Mouse (Mus musculus) midbrain, postnatal 0 days (tissue): ENCODE results near the gene Slc5a10. TPM values are rescaled to one million over a fixed set of nuclear protein-coding genes. Genes with fewer than 3 reads are reported as not detected.
A peak's percentile ranks its signal among the peaks of the same experiment; 100 is the strongest.

ENCODE experiments used
- ATAC-seq: fragments of 200-750 bp; cut with Nextera tagmentation; 2 replicates; pipeline ENCODE4 v1.8.0; 2017; ENCODE audit warnings: moderate number of reproducible peaks, mild to moderate bottlenecking, moderate TSS enrichment, moderate library complexity; ENCODE audit not compliant: low FRiP score
- DNase-seq: peaks from one replicate; pipeline ENCODE4 v3.0.0-alpha.2; 2015; ENCODE audit warnings: low spot score
- H3K27ac ChIP-seq: fragments of 300-500 bp; sonication (generic); 2 replicates; pipeline ENCODE4 v1.5.1; 2014; ENCODE audit warnings: low read depth, mild to moderate bottlenecking, low read length, mixed read lengths
- H3K27me3 ChIP-seq: fragments of 300-500 bp; sonication (generic); 2 replicates; pipeline ENCODE4 v1.6.1; 2014; ENCODE audit warnings: low read length, control low read depth, mixed read lengths; ENCODE audit not compliant: insufficient read depth
- H3K36me3 ChIP-seq: fragments of 300-500 bp; sonication (generic); 2 replicates; pipeline ENCODE4 v1.6.1; 2014; ENCODE audit warnings: low read length, control low read depth, mixed read lengths; ENCODE audit not compliant: insufficient read depth
- H3K4me1 ChIP-seq: fragments of 300-500 bp; sonication (generic); 2 replicates; pipeline ENCODE4 v1.6.1; 2014; ENCODE audit warnings: mild to moderate bottlenecking, control low read depth, antibody characterized with exemption, low read length, mixed read lengths; ENCODE audit not compliant: insufficient read depth
- H3K4me2 ChIP-seq: fragments of 300-500 bp; sonication (generic); 2 replicates; pipeline ENCODE4 v1.6.1; 2014; ENCODE audit warnings: low read depth, mild to moderate bottlenecking, low read length, mixed read lengths; ENCODE audit not compliant: poor library complexity, severe bottlenecking
- H3K4me3 ChIP-seq: fragments of 300-500 bp; sonication (generic); 2 replicates; pipeline ENCODE4 v1.5.1; 2014; ENCODE audit warnings: low read depth, mild to moderate bottlenecking, low read length, moderate library complexity
- H3K9ac ChIP-seq: fragments of 300-500 bp; sonication (generic); replicated peaks from 2 replicates; pipeline ENCODE4 v1.6.1; 2014; ENCODE audit warnings: mild to moderate bottlenecking, low read length, moderate library complexity, mixed read lengths; ENCODE audit not compliant: poor library complexity, severe bottlenecking
- H3K9me3 ChIP-seq: fragments of 300-500 bp; sonication (generic); 2 replicates; pipeline ENCODE4 v1.6.1; 2016; ENCODE audit warnings: low read length, control low read depth
- CTCF ChIP-seq: IDR thresholded peaks from 2 replicates; pipeline ENCODE4 v1.5.1; 2016; ENCODE audit warnings: antibody characterized with exemption, mild to moderate bottlenecking
- WGBS: fragments of 180-500 bp; shearing (Covaris S2); extraction: QIAGEN DNeasy Blood & Tissue Kit; methylation state at CpG from one replicate; pipeline ENCODE4 v1.1.7; 2014; 5-methylcytosine and 5-hydroxymethylcytosine counted together
- polyA plus RNA-seq: library from polyadenylated mRNA; unstranded; fragments of >200 nt; fragmentation: Nextera tagmentation; extraction: Ambion mirVana; gene quantifications from 2 replicates; pipeline ENCODE4 v1.2.1, GENCODE M21; 2015
- total RNA-seq: library from RNA; depleted of rRNA; stranded (reverse); fragments of >200 nt; gene quantifications from 2 replicates; pipeline ENCODE4 v1.2.3, GENCODE M21; 2014

Gene Slc5a10
- total and polyA plus RNA-seq, 2 experiments from 2014 or later: 0.19 TPM; not detected in 1

DNA sequence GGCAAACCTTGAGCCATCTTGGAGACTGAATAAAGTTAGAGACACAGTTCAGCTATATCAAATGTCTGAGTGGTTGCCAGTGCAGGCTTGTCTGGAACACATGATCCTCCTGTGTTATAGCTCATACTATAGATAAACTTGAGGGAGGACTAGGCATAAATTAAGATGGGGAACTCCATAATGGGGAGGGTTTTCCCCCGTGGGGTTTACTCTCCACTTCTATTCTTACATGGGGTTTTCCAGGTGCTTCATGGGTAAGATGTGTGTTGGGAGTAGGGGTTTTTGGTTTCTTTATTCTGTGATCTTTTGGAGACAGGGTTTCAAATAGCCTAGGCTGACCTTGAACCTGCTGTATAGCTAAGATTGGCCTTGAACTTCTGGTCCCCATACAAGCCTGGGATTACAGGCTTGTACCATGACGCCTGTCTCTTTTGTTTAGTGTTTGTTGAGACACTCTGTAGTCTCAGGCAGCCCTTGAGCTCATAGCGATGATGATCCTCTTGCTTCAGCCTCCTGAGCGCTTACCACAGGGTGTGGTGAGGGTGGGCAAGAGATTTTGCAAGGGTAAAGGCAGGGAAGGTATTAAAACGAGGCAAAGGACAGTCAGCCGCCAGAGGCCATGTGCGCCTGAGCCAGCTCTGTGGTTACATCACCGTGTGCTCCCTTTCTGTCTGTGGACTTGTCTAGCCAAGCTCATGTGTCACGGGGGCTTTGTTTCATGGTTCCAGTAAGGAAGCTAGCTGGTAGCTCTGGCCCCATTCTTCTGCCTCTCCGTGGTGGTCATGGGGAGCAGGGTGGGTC lies 73.3 kb downstream of the Slc5a10 start:
- no peak for TF ChIP-seq CTCF
- no peak overlapping the region for H3K9ac ChIP-seq
- H3K27ac ChIP-seq: no peak overlapping the region
- H3K4me2 ChIP-seq: no peak overlapping the region
- H3K9me3 ChIP-seq: no peaks in the 10 kb centered on the region
- no peak overlapping the region for H3K4me3 ChIP-seq
- 69% methylated on average over 10 of the region's 10 CpGs for WGBS
- no peaks in the 10 kb centered on the region; the same call in 1 of the 2 replicates for H3K27me3 ChIP-seq
- H3K36me3 ChIP-seq: no peaks in the 10 kb centered on the region
- H3K4me1 ChIP-seq: no peaks in the 10 kb centered on the region
- DNase-seq (no peak), ATAC-seq (no peak)

DNA sequence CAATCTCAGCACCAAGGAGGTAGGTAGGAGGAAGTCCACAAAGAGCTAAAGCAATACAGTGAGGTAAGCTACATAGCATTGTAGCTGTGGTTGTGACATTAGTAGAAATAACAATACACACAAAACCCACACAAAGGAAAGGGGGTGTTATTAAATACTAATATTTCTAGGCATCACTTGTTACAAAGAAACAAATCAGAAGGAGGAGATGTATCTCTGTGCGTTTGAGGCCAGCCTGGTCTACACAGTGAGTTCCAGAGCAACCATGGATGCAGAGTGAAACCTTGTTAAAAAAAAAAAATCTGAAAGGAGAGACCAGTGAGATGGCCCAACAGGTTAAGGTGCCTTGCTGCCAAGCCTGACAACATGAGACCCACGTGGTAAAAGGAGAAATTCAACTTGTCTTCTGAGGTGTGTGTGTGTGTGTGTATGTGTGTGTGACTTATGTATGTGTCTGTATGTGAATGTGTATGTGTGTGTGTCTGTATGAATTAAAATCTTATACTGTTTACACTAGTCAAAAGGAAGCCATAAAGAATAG lies 74.1 kb downstream of the Slc5a10 start:
- H3K4me1 ChIP-seq: no peaks in the 10 kb centered on the region
- no peak overlapping the region for H3K27ac ChIP-seq
- H3K9ac ChIP-seq: no peak overlapping the region
- ATAC-seq (no peak), DNase-seq (no peak)
- H3K4me2 ChIP-seq: no peak overlapping the region
- TF ChIP-seq CTCF: no peak
- H3K27me3 ChIP-seq: no peaks in the 10 kb centered on the region; the same call in 1 of the 2 replicates
- 64% methylated on average over 2 of the region's 2 CpGs for WGBS
- no peaks in the 10 kb centered on the region for H3K36me3 ChIP-seq
- H3K4me3 ChIP-seq: no peak overlapping the region
- H3K9me3 ChIP-seq: no peaks in the 10 kb centered on the region

DNA sequence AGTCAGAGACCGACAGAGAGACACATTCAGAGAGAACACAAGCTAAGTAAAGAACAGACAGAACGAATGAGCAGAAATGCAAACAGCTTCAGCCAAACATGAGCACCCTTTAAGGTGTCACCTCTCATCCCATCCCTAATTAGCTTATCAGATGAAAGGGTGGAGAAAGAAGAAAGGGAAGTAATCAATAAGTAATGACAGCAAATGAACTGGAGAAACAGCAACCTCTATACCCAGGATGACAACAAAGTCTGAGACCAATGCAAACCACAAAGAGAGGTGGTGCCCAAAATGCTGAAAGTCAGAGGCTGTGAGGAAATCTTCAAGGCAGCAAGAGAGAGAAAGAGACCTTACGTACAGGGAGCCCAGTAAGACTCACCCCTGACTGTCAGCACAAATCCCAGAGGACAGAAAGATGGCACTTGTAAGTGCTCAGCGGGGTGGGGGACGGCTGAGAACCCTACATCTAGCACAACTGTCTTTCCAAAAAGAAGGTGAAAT lies 75.2 kb downstream of the Slc5a10 start:
- Histone ChIP-seq H3K27me3 (no peaks in the 10 kb centered on the region; the same call in 1 of the 2 replicates), H3K4me3 (no peak overlapping the region), H3K9me3 (no peaks in the 10 kb centered on the region), H3K4me1 (no peaks in the 10 kb centered on the region), H3K36me3 (no peaks in the 10 kb centered on the region), H3K27ac (no peak overlapping the region), H3K9ac (no peak overlapping the region), H3K4me2 (no peak overlapping the region)
- no peak for ATAC-seq
- no peak for TF ChIP-seq CTCF
- DNase-seq: no peak
- WGBS: 78% methylated on average over 5 of the region's 5 CpGs

DNA sequence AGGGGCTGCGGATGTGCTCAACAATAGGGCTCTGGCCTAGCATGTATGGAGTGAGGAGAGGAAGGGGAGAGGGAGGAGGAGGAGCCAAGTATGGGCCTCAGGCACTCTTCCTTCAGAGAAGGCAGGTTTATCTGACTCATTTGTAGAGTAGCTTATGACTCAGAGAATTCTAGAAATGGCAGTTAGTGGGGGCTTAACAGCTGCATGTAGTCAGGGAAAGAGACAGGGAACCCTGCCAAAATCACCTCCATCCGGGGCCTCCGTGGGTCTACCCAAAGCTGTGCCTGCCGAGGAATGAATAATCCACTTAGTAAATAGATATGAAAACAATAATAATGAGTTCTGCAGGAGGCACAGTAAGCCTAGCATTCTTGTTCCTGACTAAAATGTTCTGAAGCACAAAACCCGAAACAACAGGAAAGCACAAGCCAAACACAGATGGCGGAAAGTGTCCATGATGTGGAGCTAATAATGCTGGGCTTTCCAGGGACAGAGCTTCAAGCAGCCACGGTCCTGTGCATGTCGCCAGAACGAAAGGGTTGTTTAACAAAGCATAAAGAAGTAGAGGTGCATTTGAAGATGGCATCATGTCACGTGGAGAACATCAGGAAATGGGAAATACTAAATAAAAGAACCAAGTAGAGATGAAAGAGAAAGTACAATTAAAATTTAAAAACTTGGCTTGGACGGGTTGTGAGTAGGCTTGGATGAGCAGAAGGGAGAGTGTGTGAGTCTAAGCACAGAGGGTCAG lies 75.9 kb downstream of the Slc5a10 start:
- TF ChIP-seq CTCF: no peak
- peak; percentile 16 for DNase-seq
- no peak overlapping the region for H3K4me2 ChIP-seq
- H3K4me1 ChIP-seq: no peaks in the 10 kb centered on the region
- no peaks in the 10 kb centered on the region; the same call in 1 of the 2 replicates for H3K27me3 ChIP-seq
- H3K4me3 ChIP-seq: no peak overlapping the region
- WGBS: 64% methylated on average over 11 of the region's 11 CpGs
- no peak overlapping the region for H3K27ac ChIP-seq
- H3K9ac ChIP-seq: no peak overlapping the region
- H3K9me3 ChIP-seq: no peaks in the 10 kb centered on the region
- H3K36me3 ChIP-seq: no peaks in the 10 kb centered on the region
- ATAC-seq: no peak

DNA sequence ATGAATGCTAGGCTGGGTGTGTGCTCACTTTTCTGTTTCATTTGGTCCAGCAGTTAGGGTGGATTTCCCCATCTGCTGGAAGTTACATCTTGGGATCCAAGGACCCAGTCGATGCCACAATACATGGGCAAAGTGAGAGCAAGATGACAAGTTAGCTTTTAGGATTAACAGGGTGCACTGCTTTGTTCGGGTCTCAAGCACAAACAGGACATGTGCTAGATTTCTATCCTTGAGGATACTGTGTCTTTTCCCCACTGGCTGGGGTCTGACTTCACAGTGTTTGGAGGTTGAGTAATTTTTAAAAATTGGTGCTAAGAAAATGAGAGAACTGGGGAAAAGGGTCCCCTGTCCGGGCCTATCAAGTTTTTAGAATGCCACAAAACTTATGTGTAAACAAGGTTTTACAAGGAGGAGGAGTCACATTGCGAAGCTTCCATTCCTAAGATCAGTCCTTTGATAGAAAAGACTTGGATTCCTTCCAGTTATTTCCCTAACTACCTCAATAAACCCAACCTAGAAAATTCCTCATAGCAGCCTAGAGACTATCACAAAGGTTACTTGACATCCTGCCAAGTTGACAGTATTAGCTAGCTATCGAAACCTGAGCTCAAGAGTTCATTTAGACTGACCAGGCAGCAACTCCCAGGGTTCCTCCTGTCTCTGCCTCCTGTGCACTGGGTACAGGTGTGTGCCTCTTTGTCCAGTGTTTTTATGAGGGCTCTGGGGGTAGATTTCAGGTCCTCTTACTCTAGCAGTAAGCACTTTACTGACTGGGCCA lies 77.3 kb downstream of the Slc5a10 start:
- WGBS: 76% methylated on average over 5 of the region's 5 CpGs
- Histone ChIP-seq H3K27ac (no peak overlapping the region), H3K4me2 (no peak overlapping the region), H3K9ac (no peak overlapping the region), H3K27me3 (no peaks in the 10 kb centered on the region; the same call in 1 of the 2 replicates), H3K4me1 (no peaks in the 10 kb centered on the region), H3K9me3 (no peaks in the 10 kb centered on the region), H3K4me3 (no peak overlapping the region), H3K36me3 (no peaks in the 10 kb centered on the region)
- no peak for TF ChIP-seq CTCF
- DNase-seq (no peak), ATAC-seq (no peak)
